11 mouse cellular contexts compared by ENCODE assay signal in genomic region chr19:32648019-32648571, GRCm38 (mm10). TPM values are rescaled to one million over a fixed set of nuclear protein-coding genes. Genes with fewer than 3 reads are reported as not detected.
DNase-seq lines count a peak whose midpoint lies in the region; ATAC-seq lines count a peak whose summit lies in the region.
"Had no signal": no experiment of that assay in that cellular context is flagged by ENCODE, and none has a peak within 500 bp of the region (broad histone marks: within the 10 kb centered on the region; RNA-seq: fewer than 3 reads in every experiment).

No protein-coding gene starts in this region.

- peak; percentile 44; the same call in 1 of the 2 replicates for ATAC-seq in liver, embryonic 12.5 days

- H3K27me3 ChIP-seq in liver, embryonic 12.5 days (replicated peaks): no peaks in the 10 kb centered on the region
- H3K27me3 ChIP-seq: embryonic facial prominence, embryonic 13.5 days had no signal

- no peak overlapping the region for H3K4me2 ChIP-seq in liver, embryonic 12.5 days
- H3K4me2 ChIP-seq: embryonic facial prominence, embryonic 13.5 days had no signal

- 0 out of 2 replicates have a peak, but pooled peaks cover 4% of the 10 kb centered on the region for H3K9me3 ChIP-seq in liver, embryonic 12.5 days (replicated peaks)
- H3K9me3 ChIP-seq: embryonic facial prominence, embryonic 13.5 days had no signal

- peak; percentile 12 to 55 for DNase-seq in adrenal gland, adult (ENCODE audit: inconsistent age in 2 of 2, low spot score in 1 of 2)
- DNase-seq in adrenal gland, postnatal 14 days: no peak
- DNase-seq in kidney, postnatal 10 days: peak; percentile 17
- DNase-seq in kidney, adult 9 months: no peak
- peak; percentile 68 for DNase-seq in retina, embryonic 14.5 days (ENCODE audit: low spot score)
- no peak for DNase-seq in left cerebral cortex, postnatal 4 days
- no peak for DNase-seq in c-Kit-positive CD71-positive TER-119-positive erythroid progenitor cells, embryonic 14.5 days (ENCODE audit: low spot score)
- DNase-seq: kidney, adult 2 months; lung, postnatal 4 days had no signal

- H3K9ac ChIP-seq in liver, embryonic 12.5 days: no peak overlapping the region
- H3K9ac ChIP-seq: embryonic facial prominence, embryonic 13.5 days had no signal

- H3K36me3 ChIP-seq in liver, embryonic 12.5 days: no peaks in the 10 kb centered on the region

- WGBS in liver, embryonic 12.5 days (ENCODE audit: insufficient replicate concordance): 66% methylated on average over 10 of the region's 10 CpGs

- peaks cover 13% of the 10 kb centered on the region for H3K4me1 ChIP-seq in liver, embryonic 12.5 days
- H3K4me1 ChIP-seq: embryonic facial prominence, embryonic 13.5 days had no signal

- intact Hi-C loops in left cerebral cortex, postnatal 4 days (cut with DNase I): no loop called here

- H3K27ac ChIP-seq in liver, embryonic 12.5 days: 0 out of 2 replicates have a peak overlapping the region, but pooled peaks have one; percentile 38
- H3K27ac ChIP-seq: embryonic facial prominence, embryonic 13.5 days had no signal

- H3K4me3 ChIP-seq in liver, embryonic 12.5 days: no peak overlapping the region
- H3K4me3 ChIP-seq: embryonic facial prominence, embryonic 13.5 days had no signal

RNA-seq across cellular contexts. Expression of gene Papss2, which starts 52.5 kb away (rescaled TPM):
- 27.7 and 36.4 TPM in 2 replicates for total RNA-seq in adrenal gland, postnatal 14 days (2021)
- 2.0 and 3.1 TPM in 2 replicates for polyA plus RNA-seq in liver, embryonic 12.5 days (2016; fragmentation: Nextera tagmentation; extraction: Ambion mirVana)
- total RNA-seq in left cerebral cortex, postnatal 4 days (2021): 1 to 10 TPM; 2.2 to 2.8 TPM

Comparison
In these comparisons a context has a peak if more than half of its experiments do, and no peak if none do; other contexts are left out.
1. DNase-seq: peak in adrenal gland, adult (2 of 2), kidney, postnatal 10 days (single experiment) and retina, embryonic 14.5 days (single experiment); none in adrenal gland, postnatal 14 days (single experiment), kidney, adult 9 months (single experiment), left cerebral cortex, postnatal 4 days (single experiment) and c-Kit-positive CD71-positive TER-119-positive erythroid progenitor cells, embryonic 14.5 days (single experiment).